Mouse (Mus musculus): Measurements from ENCODE around the gene Slit3. TPM values are rescaled to one million over a fixed set of nuclear protein-coding genes. Genes with fewer than 3 reads are reported as not detected.

Slit3 gene
- polyA plus RNA-seq, 1 experiment from 2014 or later, result 9.0 TPM

DNA sequence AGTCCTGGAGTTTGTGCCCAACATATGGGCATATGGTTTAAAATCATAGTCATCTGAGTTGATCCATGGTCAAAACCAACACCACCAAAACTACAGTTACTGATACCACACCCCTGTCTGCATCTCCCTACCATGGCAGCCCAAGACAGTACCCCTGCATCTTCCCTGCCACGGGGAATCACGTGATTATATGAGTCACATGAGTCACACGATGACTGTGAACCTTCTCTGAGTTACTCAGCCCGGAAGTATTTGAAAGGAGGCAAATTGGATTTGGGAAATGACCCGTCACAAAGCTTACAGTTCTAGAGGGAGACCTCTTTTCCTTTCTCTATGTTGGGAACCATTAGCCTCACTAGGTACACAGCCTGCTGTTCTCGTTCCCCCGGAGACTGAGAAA is 468.9 kb downstream of the Slit3 start:
- no peak for ATAC-seq
- Histone ChIP-seq H3K4me2 (ENCODE audit: low read length) (no peak overlapping the region), H3K4me1 (ENCODE audit: control insufficient read depth, insufficient read depth, low read depth, low read length) (peaks cover 8% of the 10 kb centered on the region), H3K4me3 (ENCODE audit: low read length) (no peak overlapping the region), H3K27ac (ENCODE audit: low read depth, low read length) (no peak overlapping the region), H3K27me3 (replicated peaks; ENCODE audit: control insufficient read depth, insufficient read depth, low read length) (no peaks in the 10 kb centered on the region), H3K9me3 (ENCODE audit: control insufficient read depth, low read length) (no peaks in the 10 kb centered on the region), H3K36me3 (ENCODE audit: control insufficient read depth, insufficient read depth, low read length) (no peaks in the 10 kb centered on the region), H3K9ac (ENCODE audit: low read depth, low read length) (no peak overlapping the region)
- WGBS, result 85% methylated on average over 7 of the region's 7 CpGs

DNA sequence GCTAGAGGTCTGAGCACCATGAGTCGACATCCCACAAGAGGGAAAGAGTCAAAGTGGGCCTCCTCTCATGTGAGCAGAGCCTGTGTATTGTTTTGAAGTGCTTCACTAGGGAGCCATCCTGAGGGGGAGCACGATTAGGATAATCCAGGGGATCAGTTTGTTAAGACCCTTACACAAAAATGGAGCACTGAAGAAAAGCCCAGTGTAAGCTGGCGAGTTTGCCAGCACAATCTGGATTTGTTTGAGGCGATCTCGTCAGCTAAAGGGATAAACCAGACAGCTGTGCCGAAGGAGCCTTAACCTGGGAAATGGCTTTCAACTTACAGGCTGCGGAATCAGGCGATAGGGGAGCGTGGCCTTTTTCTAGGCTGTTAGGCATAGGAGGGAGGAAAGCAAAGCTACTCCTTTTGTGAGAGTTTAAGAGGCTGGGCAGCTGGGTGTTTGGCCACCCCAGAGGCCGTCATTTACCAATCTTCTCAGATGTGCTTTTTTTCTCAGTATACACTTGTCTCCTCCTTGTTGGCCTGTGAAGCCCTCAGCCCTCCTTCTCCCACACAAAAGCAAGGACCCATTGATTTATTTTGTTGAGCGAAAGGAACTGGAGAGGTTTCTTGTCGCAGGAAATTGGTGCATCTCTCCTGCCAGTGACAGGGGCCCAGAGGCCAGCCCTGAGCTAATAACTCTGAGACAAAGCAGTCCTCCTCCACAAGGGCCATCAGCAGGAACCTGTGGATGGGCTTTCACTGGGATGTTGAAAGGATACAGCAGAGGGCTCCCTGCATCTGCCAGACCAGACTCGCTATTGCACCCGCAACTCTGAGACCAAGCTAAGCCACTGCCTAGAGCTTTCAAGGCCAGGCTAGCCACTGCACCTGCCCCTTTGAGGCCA is 472.4 kb downstream of the Slit3 start:
- WGBS, result 64% methylated on average over 14 of the region's 14 CpGs
- H3K9me3 ChIP-seq (ENCODE audit: control insufficient read depth, low read length), result no peaks in the 10 kb centered on the region
- H3K36me3 ChIP-seq (ENCODE audit: control insufficient read depth, insufficient read depth, low read length), result no peaks in the 10 kb centered on the region
- no peaks in the 10 kb centered on the region for H3K27me3 ChIP-seq (replicated peaks; ENCODE audit: control insufficient read depth, insufficient read depth, low read length)
- no peak for ATAC-seq
- no peak overlapping the region for H3K9ac ChIP-seq (ENCODE audit: low read depth, low read length)
- no peak overlapping the region for H3K27ac ChIP-seq (ENCODE audit: low read depth, low read length)
- no peak overlapping the region for H3K4me2 ChIP-seq (ENCODE audit: low read length)
- peaks cover 8% of the 10 kb centered on the region for H3K4me1 ChIP-seq (ENCODE audit: control insufficient read depth, insufficient read depth, low read depth, low read length)
- H3K4me3 ChIP-seq (ENCODE audit: low read length), result no peak overlapping the region

DNA sequence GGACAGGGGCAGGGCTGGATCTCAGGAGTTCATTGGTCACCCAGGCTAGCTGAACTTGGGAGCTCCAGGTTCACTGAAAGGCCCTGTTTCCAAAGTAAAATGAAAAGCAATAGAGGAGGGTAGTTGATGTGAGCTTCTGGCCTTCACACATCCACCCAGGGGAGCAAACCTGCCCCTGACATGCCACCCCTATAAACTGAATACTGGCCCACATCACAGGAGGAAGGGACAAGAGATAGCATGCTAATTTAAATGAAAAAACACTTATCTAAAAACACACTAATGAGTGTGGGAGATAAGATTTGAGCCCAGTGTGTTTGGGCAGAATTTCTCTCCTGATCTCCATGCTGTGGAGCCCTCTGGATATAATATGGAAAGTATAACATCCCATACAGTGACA is 475.0 kb downstream of the Slit3 start:
- no peak overlapping the region for H3K27ac ChIP-seq (ENCODE audit: low read depth, low read length)

DNA sequence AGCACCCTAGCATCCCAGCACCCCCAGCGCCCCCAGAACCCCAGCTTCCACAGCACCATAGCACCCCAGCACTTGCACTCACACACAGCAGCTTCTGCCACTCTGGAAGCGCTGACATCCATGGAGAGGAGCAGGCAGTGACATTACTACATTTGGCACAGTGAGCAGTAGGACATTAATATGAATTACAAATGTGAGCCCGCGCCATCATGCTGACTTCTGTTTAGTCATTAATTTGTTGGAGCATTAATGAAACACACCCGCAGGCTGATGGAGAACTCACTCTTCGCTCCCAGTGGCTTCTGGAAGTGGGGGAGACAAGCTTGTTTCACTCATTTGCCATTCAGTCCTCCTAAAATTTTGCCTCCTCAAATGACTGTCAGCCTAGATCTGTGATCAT is 476.9 kb downstream of the Slit3 start:
- no peaks in the 10 kb centered on the region for H3K36me3 ChIP-seq (ENCODE audit: control insufficient read depth, insufficient read depth, low read length)
- no peaks in the 10 kb centered on the region for H3K27me3 ChIP-seq (replicated peaks; ENCODE audit: control insufficient read depth, insufficient read depth, low read length)
- ATAC-seq, result no peak
- no peak overlapping the region for H3K4me2 ChIP-seq (ENCODE audit: low read length)
- no peak overlapping the region for H3K4me3 ChIP-seq (ENCODE audit: low read length)
- no peak overlapping the region for H3K27ac ChIP-seq (ENCODE audit: low read depth, low read length)
- H3K9me3 ChIP-seq (ENCODE audit: control insufficient read depth, low read length), result no peaks in the 10 kb centered on the region
- 45% methylated on average over 6 of the region's 6 CpGs for WGBS
- peaks cover 22% of the 10 kb centered on the region for H3K4me1 ChIP-seq (ENCODE audit: control insufficient read depth, insufficient read depth, low read depth, low read length)
- no peak overlapping the region for H3K9ac ChIP-seq (ENCODE audit: low read depth, low read length)

More for the DNA sequence above, 475.0 kb downstream of the Slit3 start:
- Histone ChIP-seq H3K9me3 (ENCODE audit: control insufficient read depth, low read length) (no peaks in the 10 kb centered on the region), H3K9ac (ENCODE audit: low read depth, low read length) (no peak overlapping the region), H3K4me1 (ENCODE audit: control insufficient read depth, insufficient read depth, low read depth, low read length) (peaks cover 12% of the 10 kb centered on the region), H3K27me3 (replicated peaks; ENCODE audit: control insufficient read depth, insufficient read depth, low read length) (no peaks in the 10 kb centered on the region), H3K4me3 (ENCODE audit: low read length) (no peak overlapping the region), H3K36me3 (ENCODE audit: control insufficient read depth, insufficient read depth, low read length) (no peaks in the 10 kb centered on the region), H3K4me2 (ENCODE audit: low read length) (no peak overlapping the region)
- no peak for ATAC-seq

DNA sequence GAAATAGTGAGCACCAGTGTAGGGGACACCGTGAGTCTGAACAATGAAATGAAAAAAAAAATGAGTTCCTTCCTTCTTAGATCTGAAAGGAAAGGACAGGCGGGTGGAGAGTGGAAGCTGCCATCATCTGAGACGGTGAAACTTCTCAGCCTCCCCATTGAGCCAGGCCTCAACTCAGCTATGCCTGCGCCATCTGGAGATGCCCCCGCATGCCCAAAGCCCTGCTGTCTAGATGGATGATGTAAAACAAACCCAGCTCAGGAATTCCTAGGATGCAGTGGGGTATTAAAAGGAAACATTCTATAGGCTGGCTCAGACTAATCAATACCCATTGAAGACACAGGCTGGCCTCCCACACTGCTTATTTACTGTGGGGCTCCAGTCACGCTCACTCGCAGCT is 477.7 kb downstream of the Slit3 start:
- Histone ChIP-seq H3K27ac (ENCODE audit: low read depth, low read length) (peak overlapping the region; percentile 23; the same call in 1 of the 2 replicates), H3K9me3 (ENCODE audit: control insufficient read depth, low read length) (no peaks in the 10 kb centered on the region), H3K4me3 (ENCODE audit: low read length) (no peak overlapping the region), H3K9ac (ENCODE audit: low read depth, low read length) (no peak overlapping the region), H3K36me3 (ENCODE audit: control insufficient read depth, insufficient read depth, low read length) (no peaks in the 10 kb centered on the region), H3K4me1 (ENCODE audit: control insufficient read depth, insufficient read depth, low read depth, low read length) (peaks cover 22% of the 10 kb centered on the region), H3K27me3 (replicated peaks; ENCODE audit: control insufficient read depth, insufficient read depth, low read length) (no peaks in the 10 kb centered on the region), H3K4me2 (ENCODE audit: low read length) (no peak overlapping the region)
- ATAC-seq, result no peak
- WGBS, result 40% methylated on average over 7 of the region's 7 CpGs

DNA sequence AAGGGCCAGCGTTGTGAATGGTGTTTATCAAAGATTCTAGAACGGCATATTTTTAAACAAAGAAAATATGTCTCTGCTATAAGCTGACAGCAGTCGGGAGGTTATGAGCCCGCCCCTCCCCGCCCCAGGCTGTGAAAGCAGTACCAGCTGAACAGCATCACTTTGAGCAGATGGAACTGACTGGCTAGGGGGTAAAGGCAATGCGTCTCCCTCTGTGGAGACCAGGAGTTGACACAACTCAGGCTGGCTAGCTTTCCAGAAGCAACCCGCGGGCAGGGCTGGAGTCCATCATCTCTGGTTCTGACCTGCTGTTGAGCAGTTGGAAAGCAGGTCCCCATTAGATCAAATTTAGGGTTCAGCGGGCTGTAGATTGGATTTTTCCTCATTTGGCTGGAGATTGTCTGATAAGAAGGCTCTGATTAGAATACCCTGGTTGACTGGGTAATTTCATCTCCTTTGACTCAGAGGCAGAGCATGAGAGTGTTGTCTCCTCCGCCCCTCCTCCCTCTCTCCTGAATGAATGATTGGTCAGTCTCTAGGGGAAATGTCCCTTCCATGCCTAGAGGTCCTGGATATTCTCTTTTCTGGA is 480.7 kb downstream of the Slit3 start:
- H3K36me3 ChIP-seq (ENCODE audit: control insufficient read depth, insufficient read depth, low read length), result no peaks in the 10 kb centered on the region
- H3K4me3 ChIP-seq (ENCODE audit: low read length), result no peak overlapping the region
- H3K27me3 ChIP-seq (replicated peaks; ENCODE audit: control insufficient read depth, insufficient read depth, low read length), result no peaks in the 10 kb centered on the region
- 46% methylated on average over 10 of the region's 10 CpGs for WGBS
- no peaks in the 10 kb centered on the region for H3K9me3 ChIP-seq (ENCODE audit: control insufficient read depth, low read length)
- 0 out of 2 replicates have a peak overlapping the region, but pooled peaks have one; percentile 12 for H3K27ac ChIP-seq (ENCODE audit: low read depth, low read length)
- H3K4me1 ChIP-seq (ENCODE audit: control insufficient read depth, insufficient read depth, low read depth, low read length), result peaks cover 20% of the 10 kb centered on the region
- ATAC-seq, result peak; percentile 53
- no peak overlapping the region for H3K9ac ChIP-seq (ENCODE audit: low read depth, low read length)
- no peak overlapping the region for H3K4me2 ChIP-seq (ENCODE audit: low read length)

DNA sequence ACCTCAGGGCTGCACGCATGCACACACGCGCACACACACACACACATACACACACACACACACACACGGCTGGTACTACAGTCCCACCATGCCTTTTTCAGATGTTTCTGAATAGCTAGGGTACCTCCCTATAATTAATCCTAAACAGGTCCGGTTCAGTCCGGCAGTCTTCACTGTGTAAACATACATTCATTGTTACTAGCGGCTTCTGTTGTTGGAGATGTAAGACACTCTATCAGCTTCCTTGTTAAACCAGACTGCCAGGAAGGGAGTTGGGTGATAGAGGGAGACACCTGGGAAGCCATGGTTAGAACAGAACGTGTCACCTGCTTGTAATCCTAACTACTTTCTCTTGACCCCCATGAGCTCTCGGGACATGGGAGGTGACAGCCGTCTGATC is 481.6 kb downstream of the Slit3 start:
- Histone ChIP-seq H3K4me1 (ENCODE audit: control insufficient read depth, insufficient read depth, low read depth, low read length) (peaks cover 20% of the 10 kb centered on the region), H3K4me3 (ENCODE audit: low read length) (no peak overlapping the region), H3K36me3 (ENCODE audit: control insufficient read depth, insufficient read depth, low read length) (no peaks in the 10 kb centered on the region), H3K4me2 (ENCODE audit: low read length) (no peak overlapping the region), H3K9me3 (ENCODE audit: control insufficient read depth, low read length) (no peaks in the 10 kb centered on the region), H3K27me3 (replicated peaks; ENCODE audit: control insufficient read depth, insufficient read depth, low read length) (no peaks in the 10 kb centered on the region), H3K27ac (ENCODE audit: low read depth, low read length) (peak overlapping the region; percentile 12; the same call in 1 of the 2 replicates), H3K9ac (ENCODE audit: low read depth, low read length) (no peak overlapping the region; the same call in 1 of the 2 replicates)
- ATAC-seq, result no peak
- WGBS, result 71% methylated on average over 10 of the region's 10 CpGs

DNA sequence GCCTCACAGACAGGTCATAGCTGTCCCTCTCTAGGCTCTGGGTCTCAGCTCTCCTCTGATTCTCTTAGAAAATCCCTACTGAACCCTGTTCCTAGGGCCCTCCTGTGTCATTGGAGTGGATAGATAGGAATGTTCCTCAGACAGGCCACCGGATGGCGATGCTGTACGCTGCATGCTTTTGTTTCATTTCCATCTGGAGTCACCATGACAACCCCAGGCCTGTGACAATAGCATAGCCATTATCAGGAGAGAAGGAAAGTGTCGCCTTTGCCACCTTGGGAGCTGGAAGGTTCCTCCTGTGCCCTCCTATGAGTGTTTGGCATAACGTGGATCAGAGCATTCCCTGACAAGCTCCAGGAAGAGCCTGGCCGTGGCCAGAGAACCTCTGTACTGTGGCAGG is 482.9 kb downstream of the Slit3 start:
- Histone ChIP-seq H3K9ac (ENCODE audit: low read depth, low read length) (no peak overlapping the region), H3K4me3 (ENCODE audit: low read length) (no peak overlapping the region), H3K27me3 (replicated peaks; ENCODE audit: control insufficient read depth, insufficient read depth, low read length) (no peaks in the 10 kb centered on the region), H3K27ac (ENCODE audit: low read depth, low read length) (no peak overlapping the region), H3K36me3 (ENCODE audit: control insufficient read depth, insufficient read depth, low read length) (no peaks in the 10 kb centered on the region), H3K4me1 (ENCODE audit: control insufficient read depth, insufficient read depth, low read depth, low read length) (peaks cover 16% of the 10 kb centered on the region), H3K9me3 (ENCODE audit: control insufficient read depth, low read length) (no peaks in the 10 kb centered on the region), H3K4me2 (ENCODE audit: low read length) (no peak overlapping the region)
- 42% methylated on average over 6 of the region's 6 CpGs for WGBS
- peak; percentile 51; the same call in 1 of the 2 replicates for ATAC-seq

Measured in hindbrain, embryonic 16.5 days (tissue).